Mouse (Mus musculus) sigmoid colon, adult 10 weeks (tissue): ENCODE data around the gene Vmn1r11. TPM values are rescaled to one million over a fixed set of nuclear protein-coding genes. Genes with fewer than 3 reads are reported as not detected.

Source experiments
- polyA plus RNA-seq: library from polyadenylated mRNA; stranded (reverse); fragments of 350-450 nt; fragmentation: Illumina TruSeq; extraction: RNeasy Lipid Tissue Mini Kit (QIAGEN cat#74804); gene quantifications from one replicate; pipeline ENCODE4 v1.2.3, GENCODE M21; 2014; ENCODE audit warnings: low read depth, low replicate concordance

Gene Vmn1r11
- not detected for polyA plus RNA-seq

GRCm38 (mm10) chr6:57133155-57133554 is at the start of gene Vmn1r11:
Gene Vmn1r11, plus strand, starts transcription at chr6:57133455.

DNA sequence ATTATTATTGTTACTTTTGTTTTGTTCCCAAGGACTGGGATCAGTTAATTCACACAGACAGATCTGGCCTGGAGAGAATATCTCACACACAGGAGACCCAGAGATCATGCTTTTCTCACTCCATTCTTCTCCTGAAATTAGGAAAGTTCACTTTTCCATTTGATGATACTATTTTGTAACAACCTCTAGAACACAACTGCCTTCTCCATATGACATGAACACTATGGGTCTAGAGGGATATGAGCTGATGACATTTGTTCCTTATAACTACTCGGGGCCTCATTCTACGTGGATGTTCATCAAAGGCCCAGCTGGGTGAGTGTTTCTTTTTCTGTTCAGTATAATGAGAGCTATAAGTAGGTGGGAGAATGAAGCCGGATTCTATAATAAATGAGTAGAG is 24.1 kb upstream of the Vmn1r11 start, which contains the start of gene Vmn1r10:
Gene Vmn1r10, plus strand, starts transcription at position 301 of the 400 bp plus-strand sequence.

DNA sequence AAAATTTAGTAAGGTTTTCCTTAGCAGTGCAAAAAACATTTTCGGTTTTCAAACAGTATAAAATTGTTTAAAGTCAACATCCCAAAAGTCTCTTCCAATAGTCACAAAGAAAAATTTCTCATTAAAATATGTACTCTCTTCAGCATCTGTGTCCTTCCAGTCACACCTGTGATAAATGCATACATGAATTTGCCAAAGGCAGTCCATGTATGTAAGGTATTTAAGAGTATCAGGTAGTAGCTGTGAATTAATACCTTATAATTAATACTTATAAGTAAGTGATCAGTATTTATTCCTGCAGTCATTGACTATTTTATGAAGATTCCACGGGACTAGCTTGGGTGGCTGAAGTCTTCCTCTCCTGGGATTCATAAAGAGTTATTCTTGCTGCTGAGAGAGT is 23.4 kb downstream of the Vmn1r11 start, which contains the start of gene Vmn1r12:
Gene Vmn1r12, plus strand, starts transcription at position 301 of the 400 bp plus-strand sequence.

Other genes with a start within 250 kb of the Vmn1r11 start
- 432 TPM for gene Nt5c3, start 209.5 kb upstream of the Vmn1r11 start, polyA plus RNA-seq
- gene Vmn1r4, start 209.4 kb upstream of the Vmn1r11 start, polyA plus RNA-seq, result 0.98 TPM
- gene Vmn1r5, start 163.2 kb upstream of the Vmn1r11 start, polyA plus RNA-seq, result not detected
- gene Vmn1r6, start 136.2 kb upstream of the Vmn1r11 start, polyA plus RNA-seq, result not detected
- not detected for gene Vmn1r7, start 108.1 kb upstream of the Vmn1r11 start, polyA plus RNA-seq
- gene Vmn1r8, start 101.2 kb upstream of the Vmn1r11 start, polyA plus RNA-seq, result not detected
- gene Vmn1r9, start 66.7 kb upstream of the Vmn1r11 start, polyA plus RNA-seq, result not detected
- not detected for gene Vmn1r10, start 24.0 kb upstream of the Vmn1r11 start, polyA plus RNA-seq
- gene Vmn1r12, start 23.5 kb downstream of the Vmn1r11 start, polyA plus RNA-seq, result not detected
- not detected for gene Vmn1r13, start 69.8 kb downstream of the Vmn1r11 start, polyA plus RNA-seq
- gene Vmn1r14, start 98.2 kb downstream of the Vmn1r11 start, polyA plus RNA-seq, result not detected
- not detected for gene Vmn1r15, start 124.5 kb downstream of the Vmn1r11 start, polyA plus RNA-seq
- not detected for gene Vmn1r16, start 196.0 kb downstream of the Vmn1r11 start, polyA plus RNA-seq
- gene Vmn1r17, start 230.3 kb downstream of the Vmn1r11 start, polyA plus RNA-seq, result not detected